Mouse (Mus musculus) megakaryocyte, embryonic 14.5 days (primary cell): Measurements from ENCODE around the gene Sec11a.

Source experiments
- FLI1 ChIP-seq: IDR thresholded peaks from 2 replicates; pipeline ENCODE4 v1.6.1; 2012; ENCODE audit warnings: low read length, inconsistent platforms, mixed read lengths
- GATA1 ChIP-seq: IDR thresholded peaks from 3 replicates; pipeline ENCODE4 v1.6.1; 2012; ENCODE audit warnings: mixed read lengths, low read length, inconsistent platforms, borderline replicate concordance

GRCm38 (mm10) chr7:80864831-80865230 is 82.7 kb downstream of the Sec11a start:
- TF ChIP-seq GATA1 (no peak), FLI1 (0 out of 2 replicates have a peak, but pooled peaks have one; percentile 30)
